Comparison of ENCODE assay signal across 21 mouse cellular contexts in genomic region chr1:184628566-184629168, GRCm38 (mm10).
DNase-seq lines count a peak whose midpoint lies in the region; ATAC-seq and TF ChIP-seq lines count a peak whose summit lies in the region.
"Had no signal": no experiment of that assay in that cellular context is flagged by ENCODE, and none has a peak within 500 bp of the region (broad histone marks: within the 10 kb centered on the region; RNA-seq: fewer than 3 reads in every experiment).

No protein-coding gene starts in this region.

- no peak for TF ChIP-seq CTCF in gastrocnemius, adult 2 months (IDR thresholded peaks at IDR 0.05)

- H3K27me3 ChIP-seq in liver, embryonic 12.5 days (replicated peaks): 0 out of 2 replicates have a peak, but pooled peaks cover 4% of the 10 kb centered on the region
- no peaks in the 10 kb centered on the region for H3K27me3 ChIP-seq in liver, embryonic 11.5 days (replicated peaks; ENCODE audit: control insufficient read depth, insufficient read depth, low read length)
- H3K27me3 ChIP-seq in liver, embryonic 15.5 days: peaks cover 15% of the 10 kb centered on the region; the same call in 1 of the 2 replicates
- no peaks in the 10 kb centered on the region for H3K27me3 ChIP-seq in kidney, embryonic 15.5 days
- H3K27me3 ChIP-seq: embryonic facial prominence, embryonic 15.5 days; hindbrain, embryonic 15.5 days; lung, embryonic 15.5 days; neural tube, embryonic 15.5 days had no signal

- DNase-seq in gastrocnemius, adult 2 months: no peak
- no peak for DNase-seq in gastrocnemius, adult 8-10 months (ENCODE audit: low spot score in 2 of 2)
- no peak for DNase-seq in liver, embryonic 11.5 days (ENCODE audit: low spot score)
- no peak for DNase-seq in left cerebral cortex, postnatal 14 days (ENCODE audit: low spot score in 2 of 2)
- DNase-seq: cerebellum, adult 9-10 months; gastrocnemius, postnatal 25 days; kidney, adult 9 months; kidney, postnatal 4 days; lung, postnatal 4 days had no signal

- H3K4me3 ChIP-seq in gastrocnemius, adult 2 months: no peak overlapping the region
- H3K4me3 ChIP-seq in liver, embryonic 12.5 days: no peak overlapping the region
- H3K4me3 ChIP-seq in liver, embryonic 11.5 days (ENCODE audit: low read depth, low read length): no peak overlapping the region
- H3K4me3 ChIP-seq in liver, embryonic 15.5 days (replicated peaks): no peak overlapping the region
- H3K4me3 ChIP-seq in kidney, embryonic 15.5 days (replicated peaks): no peak overlapping the region
- H3K4me3 ChIP-seq: embryonic facial prominence, embryonic 15.5 days; hindbrain, embryonic 15.5 days; lung, embryonic 15.5 days; neural tube, embryonic 15.5 days had no signal

- WGBS in liver, embryonic 12.5 days (ENCODE audit: insufficient replicate concordance): 63% methylated on average over 3 of the region's 3 CpGs
- 77% methylated on average over 3 of the region's 3 CpGs for WGBS in liver, embryonic 11.5 days
- 68% methylated on average over 3 of the region's 3 CpGs for WGBS in liver, embryonic 15.5 days (ENCODE audit: insufficient replicate concordance)
- 71% methylated on average over 3 of the region's 3 CpGs for WGBS in kidney, embryonic 15.5 days

- ATAC-seq in liver, embryonic 12.5 days: peak; percentile 11
- ATAC-seq in liver, embryonic 11.5 days (replicated peaks; ENCODE audit: low FRiP score): no peak
- ATAC-seq in liver, embryonic 15.5 days (ENCODE audit: insufficient read depth): peak; percentile 27; the same call in 1 of the 2 replicates
- 0 out of 2 replicates have a peak, but pooled peaks have one; percentile 44 for ATAC-seq in neutrophil, adult 5-6 weeks (ENCODE audit: extremely low read depth, insufficient number of reproducible peaks, low FRiP score, poor library complexity, severe bottlenecking)
- ATAC-seq in kidney, embryonic 15.5 days (replicated peaks; ENCODE audit: low FRiP score): no peak
- ATAC-seq: CD4-positive, CD25-positive, alpha-beta regulatory T cell, adult 4 months; forebrain, embryonic 16.5 days; intestine, embryonic 16.5 days had no signal

- H3K36me3 ChIP-seq in liver, embryonic 12.5 days: no peaks in the 10 kb centered on the region
- H3K36me3 ChIP-seq in liver, embryonic 11.5 days (ENCODE audit: control insufficient read depth, insufficient read depth, low read length): no peaks in the 10 kb centered on the region
- H3K36me3 ChIP-seq in liver, embryonic 15.5 days (replicated peaks): no peaks in the 10 kb centered on the region
- no peaks in the 10 kb centered on the region for H3K36me3 ChIP-seq in kidney, embryonic 15.5 days
- H3K36me3 ChIP-seq: embryonic facial prominence, embryonic 15.5 days; hindbrain, embryonic 15.5 days; lung, embryonic 15.5 days; neural tube, embryonic 15.5 days had no signal

- H3K9me3 ChIP-seq in liver, embryonic 12.5 days (replicated peaks): no peaks in the 10 kb centered on the region
- no peaks in the 10 kb centered on the region for H3K9me3 ChIP-seq in liver, embryonic 11.5 days (ENCODE audit: control insufficient read depth, low read length)
- no peaks in the 10 kb centered on the region for H3K9me3 ChIP-seq in liver, embryonic 15.5 days (replicated peaks)
- H3K9me3 ChIP-seq in kidney, embryonic 15.5 days (replicated peaks): no peaks in the 10 kb centered on the region
- H3K9me3 ChIP-seq: embryonic facial prominence, embryonic 15.5 days; hindbrain, embryonic 15.5 days; lung, embryonic 15.5 days; neural tube, embryonic 15.5 days had no signal

- peak overlapping the region; percentile 16; the same call in 1 of the 2 replicates for H3K4me2 ChIP-seq in liver, embryonic 12.5 days
- H3K4me2 ChIP-seq in liver, embryonic 11.5 days: no peak overlapping the region
- H3K4me2 ChIP-seq in liver, embryonic 15.5 days: no peak overlapping the region
- no peak overlapping the region for H3K4me2 ChIP-seq in kidney, embryonic 15.5 days
- H3K4me2 ChIP-seq: embryonic facial prominence, embryonic 15.5 days; hindbrain, embryonic 15.5 days; lung, embryonic 15.5 days; midbrain, embryonic 11.5 days; neural tube, embryonic 15.5 days had no signal

- H3K27ac ChIP-seq in gastrocnemius, adult 2 months: peak overlapping the region; percentile 40
- peak overlapping the region; percentile 83 for H3K27ac ChIP-seq in liver, embryonic 12.5 days
- no peak overlapping the region for H3K27ac ChIP-seq in liver, embryonic 11.5 days (ENCODE audit: low read depth, low read length)
- peak overlapping the region; percentile 74 for H3K27ac ChIP-seq in liver, embryonic 15.5 days (replicated peaks)
- no peak overlapping the region for H3K27ac ChIP-seq in kidney, embryonic 15.5 days
- H3K27ac ChIP-seq: embryonic facial prominence, embryonic 15.5 days; hindbrain, embryonic 15.5 days; lung, embryonic 15.5 days; neural tube, embryonic 15.5 days had no signal

- H3K9ac ChIP-seq in liver, embryonic 12.5 days: no peak overlapping the region
- H3K9ac ChIP-seq in liver, embryonic 11.5 days (ENCODE audit: low read depth, low read length): no peak overlapping the region
- H3K9ac ChIP-seq in liver, embryonic 15.5 days: no peak overlapping the region
- no peak overlapping the region for H3K9ac ChIP-seq in kidney, embryonic 15.5 days
- H3K9ac ChIP-seq: embryonic facial prominence, embryonic 15.5 days; hindbrain, embryonic 15.5 days; lung, embryonic 15.5 days; neural tube, embryonic 15.5 days had no signal

- intact Hi-C loops in gastrocnemius, adult 2 months (cut with DNase I): no loop called here
- intact Hi-C loops in left cerebral cortex, postnatal 14 days (cut with DNase I): no loop called here

- peaks cover 44% of the 10 kb centered on the region for H3K4me1 ChIP-seq in liver, embryonic 12.5 days
- H3K4me1 ChIP-seq in liver, embryonic 11.5 days (replicated peaks; ENCODE audit: control insufficient read depth, insufficient read depth, low read length): peaks cover 20% of the 10 kb centered on the region
- H3K4me1 ChIP-seq in liver, embryonic 15.5 days (replicated peaks): peaks cover 46% of the 10 kb centered on the region
- peaks cover 5% of the 10 kb centered on the region; the same call in 1 of the 2 replicates for H3K4me1 ChIP-seq in kidney, embryonic 15.5 days
- H3K4me1 ChIP-seq: hindbrain, embryonic 15.5 days; neural tube, embryonic 15.5 days had no signal

Comparison
In these comparisons a context has a peak if more than half of its experiments do, and no peak if none do; other contexts are left out.
1. H3K27ac ChIP-seq: peak in gastrocnemius, adult 2 months (single experiment), liver, embryonic 12.5 days (single experiment) and liver, embryonic 15.5 days (single experiment); none in liver, embryonic 11.5 days (single experiment) and kidney, embryonic 15.5 days (single experiment).
2. ATAC-seq: peak in liver, embryonic 12.5 days (single experiment), liver, embryonic 15.5 days (single experiment) and neutrophil, adult 5-6 weeks (single experiment); none in liver, embryonic 11.5 days (single experiment) and kidney, embryonic 15.5 days (single experiment).